Mouse (Mus musculus) heart, embryonic 12.5 days (tissue): ENCODE results near the gene Krt25. TPM values are rescaled to one million over a fixed set of nuclear protein-coding genes. Genes with fewer than 3 reads are reported as not detected.

Experiments used
- ATAC-seq: fragments of 200-750 bp; cut with Nextera tagmentation; 2 replicates; pipeline ENCODE4 v1.8.0; 2017; ENCODE audit warnings: moderate TSS enrichment, moderate library complexity; ENCODE audit not compliant: insufficient number of reproducible peaks, low FRiP score
- H3K27ac ChIP-seq: fragments of 300-500 bp; sonication (generic); 2 replicates; pipeline ENCODE4 v1.5.1; 2016; ENCODE audit warnings: mild to moderate bottlenecking, moderate library complexity; ENCODE audit not compliant: poor library complexity, severe bottlenecking
- H3K27me3 ChIP-seq: fragments of 300-500 bp; sonication (generic); replicated peaks from 2 replicates; pipeline ENCODE4 v1.6.1; 2016; ENCODE audit warnings: mild to moderate bottlenecking, moderate library complexity
- H3K36me3 ChIP-seq: fragments of 300-500 bp; sonication (generic); 2 replicates; pipeline ENCODE4 v1.6.1; 2016; ENCODE audit warnings: mild to moderate bottlenecking, moderate library complexity
- H3K4me1 ChIP-seq: fragments of 300-500 bp; sonication (generic); replicated peaks from 2 replicates; pipeline ENCODE4 v1.6.1; 2016; ENCODE audit warnings: mild to moderate bottlenecking
- H3K4me2 ChIP-seq: fragments of 300-500 bp; sonication (generic); 2 replicates; pipeline ENCODE4 v1.6.1; 2016; ENCODE audit warnings: mild to moderate bottlenecking, moderate library complexity
- H3K4me3 ChIP-seq: fragments of 300-500 bp; sonication (generic); 2 replicates; pipeline ENCODE4 v1.5.1; 2016; ENCODE audit warnings: mild to moderate bottlenecking
- H3K9ac ChIP-seq: fragments of 300-500 bp; sonication (generic); 2 replicates; pipeline ENCODE4 v1.6.1; 2016; ENCODE audit warnings: mild to moderate bottlenecking, moderate library complexity
- H3K9me3 ChIP-seq: fragments of 300-500 bp; sonication (generic); replicated peaks from 2 replicates; pipeline ENCODE4 v1.6.1; 2016; ENCODE audit warnings: mild to moderate bottlenecking, moderate library complexity
- WGBS: fragments of 180-500 bp; shearing (Covaris S2); methylation state at CpG from one replicate; pipeline ENCODE4 v1.1.7; 2016; 5-methylcytosine and 5-hydroxymethylcytosine counted together
- polyA plus RNA-seq: library from polyadenylated mRNA; unstranded; fragments of >200 nt; fragmentation: Nextera tagmentation; extraction: Ambion mirVana; gene quantifications from 2 replicates; pipeline ENCODE4 v1.2.1, GENCODE M21; 2016

The Krt25 gene
- polyA plus RNA-seq, 1 experiment from 2014 or later = not detected

- H3K9me3 ChIP-seq = no peaks in the 10 kb centered on the region
- no peaks in the 10 kb centered on the region for H3K4me1 ChIP-seq
- no peak for ATAC-seq
- H3K27me3 ChIP-seq = no peaks in the 10 kb centered on the region
- H3K4me2 ChIP-seq = no peak overlapping the region
- no peak overlapping the region for H3K4me3 ChIP-seq
- 82% methylated on average over 14 of the region's 14 CpGs for WGBS
- no peak overlapping the region for H3K27ac ChIP-seq
- H3K36me3 ChIP-seq = no peaks in the 10 kb centered on the region
- H3K9ac ChIP-seq = no peak overlapping the region
Observed at GRCm38 (mm10) chr11:99321094-99321493, 1.7 kb downstream of the Krt25 start.

- Histone ChIP-seq H3K4me2 (peak overlapping the region; percentile 18; the same call in 1 of the 2 replicates), H3K4me3 (no peak overlapping the region), H3K9ac (no peak overlapping the region)
Observed at GRCm38 (mm10) chr11:99319127-99319526, 3.6 kb downstream of the Krt25 start.

GRCm38 (mm10) chr11:99316543-99316942, 6.2 kb downstream of the Krt25 start:
- no peak overlapping the region for H3K4me3 ChIP-seq
- no peaks in the 10 kb centered on the region for H3K4me1 ChIP-seq
- H3K27me3 ChIP-seq = 0 out of 2 replicates have a peak, but pooled peaks cover 4% of the 10 kb centered on the region
- no peak overlapping the region for H3K4me2 ChIP-seq
- no peak overlapping the region for H3K27ac ChIP-seq
- WGBS = 63% methylated on average over 8 of the region's 8 CpGs
- H3K36me3 ChIP-seq = no peaks in the 10 kb centered on the region
- no peaks in the 10 kb centered on the region for H3K9me3 ChIP-seq
- ATAC-seq = no peak
- H3K9ac ChIP-seq = no peak overlapping the region

More at GRCm38 (mm10) chr11:99319127-99319526, 3.6 kb downstream of the Krt25 start:
- ATAC-seq = no peak
- no peak overlapping the region for H3K27ac ChIP-seq
- H3K9me3 ChIP-seq = no peaks in the 10 kb centered on the region
- no peaks in the 10 kb centered on the region for H3K36me3 ChIP-seq
- WGBS = 40% methylated on average over 9 of the region's 9 CpGs
- H3K4me1 ChIP-seq = no peaks in the 10 kb centered on the region
- H3K27me3 ChIP-seq = 0 out of 2 replicates have a peak, but pooled peaks cover 4% of the 10 kb centered on the region

GRCm38 (mm10) chr11:99314594-99314993, 8.2 kb downstream of the Krt25 start:
- H3K36me3 ChIP-seq = no peaks in the 10 kb centered on the region
- H3K4me1 ChIP-seq = no peaks in the 10 kb centered on the region
- no peaks in the 10 kb centered on the region for H3K9me3 ChIP-seq
- no peak overlapping the region for H3K4me3 ChIP-seq
- no peak overlapping the region for H3K4me2 ChIP-seq
- no peak overlapping the region for H3K27ac ChIP-seq
- no peak for ATAC-seq
- no peak overlapping the region for H3K9ac ChIP-seq
- 0 out of 2 replicates have a peak, but pooled peaks cover 4% of the 10 kb centered on the region for H3K27me3 ChIP-seq
- 88% methylated on average over 2 of the region's 2 CpGs for WGBS

- no peaks in the 10 kb centered on the region for H3K4me1 ChIP-seq
- H3K4me2 ChIP-seq = no peak overlapping the region
- H3K36me3 ChIP-seq = no peaks in the 10 kb centered on the region
- 0 out of 2 replicates have a peak, but pooled peaks cover 4% of the 10 kb centered on the region for H3K27me3 ChIP-seq
- no peak overlapping the region for H3K27ac ChIP-seq
- no peak overlapping the region for H3K4me3 ChIP-seq
- H3K9ac ChIP-seq = no peak overlapping the region
- WGBS = 83% methylated on average over 1 of the region's 1 CpGs
- no peaks in the 10 kb centered on the region for H3K9me3 ChIP-seq
- no peak for ATAC-seq
Observed at GRCm38 (mm10) chr11:99310882-99311281, 11.9 kb downstream of the Krt25 start.

GRCm38 (mm10) chr11:99307579-99307978, 15.2 kb downstream of the Krt25 start:
- H3K4me1 ChIP-seq = no peaks in the 10 kb centered on the region
- no peak for ATAC-seq
- H3K36me3 ChIP-seq = no peaks in the 10 kb centered on the region
- H3K9ac ChIP-seq = no peak overlapping the region
- no peak overlapping the region for H3K27ac ChIP-seq
- no peaks in the 10 kb centered on the region for H3K27me3 ChIP-seq
- WGBS = 25% methylated on average over 2 of the region's 2 CpGs
- H3K9me3 ChIP-seq = no peaks in the 10 kb centered on the region
- no peak overlapping the region for H3K4me3 ChIP-seq
- H3K4me2 ChIP-seq = no peak overlapping the region

- 57% methylated on average over 5 of the region's 5 CpGs for WGBS
- Histone ChIP-seq H3K27me3 (peaks cover 3% of the 10 kb centered on the region), H3K4me3 (no peak overlapping the region), H3K4me1 (no peaks in the 10 kb centered on the region), H3K36me3 (no peaks in the 10 kb centered on the region), H3K9me3 (peaks cover 5% of the 10 kb centered on the region; the same call in 1 of the 2 replicates), H3K27ac (no peak overlapping the region), H3K9ac (no peak overlapping the region), H3K4me2 (no peak overlapping the region)
- ATAC-seq = no peak
Observed at GRCm38 (mm10) chr11:99295039-99295438, 27.7 kb downstream of the Krt25 start.

- Histone ChIP-seq H3K4me1 (no peaks in the 10 kb centered on the region), H3K27me3 (peaks cover 3% of the 10 kb centered on the region), H3K36me3 (no peaks in the 10 kb centered on the region), H3K4me3 (no peak overlapping the region), H3K9me3 (peaks cover 5% of the 10 kb centered on the region; the same call in 1 of the 2 replicates), H3K4me2 (no peak overlapping the region), H3K9ac (no peak overlapping the region), H3K27ac (no peak overlapping the region)
- WGBS = 52% methylated on average over 5 of the region's 5 CpGs
- no peak for ATAC-seq
Observed at GRCm38 (mm10) chr11:99292846-99293245, 29.9 kb downstream of the Krt25 start.

- Histone ChIP-seq H3K4me1 (no peaks in the 10 kb centered on the region), H3K27ac (no peak within 1 kb of the TSS), H3K4me3 (no peak within 1 kb of the TSS), H3K36me3 (no peaks in the 10 kb centered on the region), H3K9me3 (no peaks in the 10 kb centered on the region), H3K9ac (no peak within 1 kb of the TSS), H3K4me2 (no peak within 1 kb of the TSS), H3K27me3 (0 out of 2 replicates have a peak, but pooled peaks cover 4% of the 10 kb centered on the region)
- WGBS = 38% methylated on average over 11 of the region's 11 CpGs
- no peak for ATAC-seq
Observed at GRCm38 (mm10) chr11:99284833-99285312, 37.9 kb downstream of the Krt25 start, which contains the start of gene Krt24. Gene Krt24 (minus strand): TSS chr11:99285262.

- no peak overlapping the region for H3K4me2 ChIP-seq
- H3K4me3 ChIP-seq = no peak overlapping the region
- WGBS = 78% methylated on average over 5 of the region's 5 CpGs
- H3K27me3 ChIP-seq = 0 out of 2 replicates have a peak, but pooled peaks cover 4% of the 10 kb centered on the region
- ATAC-seq = no peak
- H3K9me3 ChIP-seq = no peaks in the 10 kb centered on the region
- H3K27ac ChIP-seq = no peak overlapping the region
- no peaks in the 10 kb centered on the region for H3K4me1 ChIP-seq
- H3K36me3 ChIP-seq = no peaks in the 10 kb centered on the region
- no peak overlapping the region for H3K9ac ChIP-seq
Observed at GRCm38 (mm10) chr11:99284011-99284410, 38.7 kb downstream of the Krt25 start.

GRCm38 (mm10) chr11:99283334-99283733, 39.4 kb downstream of the Krt25 start:
- Histone ChIP-seq H3K4me3 (no peak overlapping the region), H3K27ac (no peak overlapping the region), H3K27me3 (0 out of 2 replicates have a peak, but pooled peaks cover 4% of the 10 kb centered on the region), H3K36me3 (no peaks in the 10 kb centered on the region), H3K4me1 (no peaks in the 10 kb centered on the region), H3K4me2 (no peak overlapping the region), H3K9ac (no peak overlapping the region), H3K9me3 (no peaks in the 10 kb centered on the region)
- ATAC-seq = no peak
- 39% methylated on average over 4 of the region's 4 CpGs for WGBS

GRCm38 (mm10) chr11:99281116-99281515, 41.6 kb downstream of the Krt25 start:
- WGBS = 40% methylated on average over 9 of the region's 9 CpGs
- ATAC-seq = no peak
- Histone ChIP-seq H3K9me3 (no peaks in the 10 kb centered on the region), H3K4me2 (no peak overlapping the region), H3K27me3 (0 out of 2 replicates have a peak, but pooled peaks cover 4% of the 10 kb centered on the region), H3K36me3 (no peaks in the 10 kb centered on the region), H3K27ac (no peak overlapping the region), H3K4me3 (no peak overlapping the region), H3K9ac (no peak overlapping the region), H3K4me1 (no peaks in the 10 kb centered on the region)
